Mouse (Mus musculus) G1E-ER4 (cell line): ENCODE measurements around the gene Oip5. TPM values are rescaled to one million over a fixed set of nuclear protein-coding genes. Genes with fewer than 3 reads are reported as not detected.

Experiments
- GATA1 ChIP-seq: IDR thresholded peaks from one replicate; pipeline ENCODE4 v1.8.0; 2012; ENCODE audit warnings: low read length, inconsistent platforms
- polyA plus RNA-seq: library from polyadenylated mRNA; stranded (reverse); fragments of >175 nt; gene quantifications from 2 replicates; pipeline ENCODE4 v1.2.3, GENCODE M21; 2012

The Oip5 gene
- polyA plus RNA-seq: 38.2 and 63.8 TPM in 2 replicates

DNA sequence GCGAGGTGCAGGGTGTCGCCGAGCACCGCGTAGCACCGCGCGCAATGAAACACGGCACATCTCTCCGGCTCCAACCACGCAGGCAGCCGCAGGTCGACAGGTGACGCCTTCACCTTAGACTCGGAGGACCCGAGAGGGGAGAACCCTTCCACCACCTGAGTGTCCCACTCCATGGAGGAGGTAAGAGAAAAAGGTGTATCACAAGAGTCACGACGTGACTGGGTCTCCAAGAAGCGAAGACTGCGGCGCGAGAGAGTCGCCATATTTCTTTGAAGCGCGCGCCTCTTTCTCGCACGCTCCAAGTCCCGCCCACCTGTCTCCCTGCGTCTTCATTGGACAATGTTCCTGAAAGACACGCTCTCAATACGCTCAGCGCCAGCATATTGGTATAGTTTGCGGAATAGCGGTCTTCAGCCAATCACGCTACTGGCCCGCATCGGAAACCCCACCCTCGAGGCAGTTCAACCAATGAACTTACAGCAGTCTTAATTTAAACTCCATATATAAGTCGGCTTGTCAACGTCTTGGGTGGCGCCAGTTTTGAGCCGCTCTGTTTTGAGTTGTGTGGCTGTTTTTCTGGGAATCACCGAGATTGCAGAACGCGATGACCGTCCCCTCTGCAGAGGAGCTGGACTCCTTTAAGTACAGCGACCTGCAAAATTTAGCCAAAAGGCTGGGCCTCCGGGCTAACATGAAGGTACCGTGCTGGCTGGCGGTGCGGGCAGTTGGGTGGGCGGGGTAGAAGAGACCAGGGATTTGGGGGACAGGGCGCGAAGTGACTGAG is at the start of gene Oip5, which contains the start of gene Nusap1:
Gene Oip5 (minus strand): TSS at position 271 of the 784 bp plus-strand sequence.
Gene Nusap1 (plus strand): TSS at position 100 of the 784 bp plus-strand sequence.
- TF ChIP-seq GATA1: no peak

GRCm38 (mm10) chr2:119662220-119663182 is 44.2 kb upstream of the Oip5 start, which contains the start of gene Ndufaf1:
Gene Ndufaf1 (minus strand): TSS chr2:119662827.
- no peak for TF ChIP-seq GATA1

- no peak for TF ChIP-seq GATA1
Observed at GRCm38 (mm10) chr2:119644254-119644653, 26.0 kb upstream of the Oip5 start.

- no peak for TF ChIP-seq GATA1
Observed at GRCm38 (mm10) chr2:119641214-119641912, 23.1 kb upstream of the Oip5 start.

GRCm38 (mm10) chr2:119636781-119637180 is 18.5 kb upstream of the Oip5 start:
- TF ChIP-seq GATA1: no peak

DNA sequence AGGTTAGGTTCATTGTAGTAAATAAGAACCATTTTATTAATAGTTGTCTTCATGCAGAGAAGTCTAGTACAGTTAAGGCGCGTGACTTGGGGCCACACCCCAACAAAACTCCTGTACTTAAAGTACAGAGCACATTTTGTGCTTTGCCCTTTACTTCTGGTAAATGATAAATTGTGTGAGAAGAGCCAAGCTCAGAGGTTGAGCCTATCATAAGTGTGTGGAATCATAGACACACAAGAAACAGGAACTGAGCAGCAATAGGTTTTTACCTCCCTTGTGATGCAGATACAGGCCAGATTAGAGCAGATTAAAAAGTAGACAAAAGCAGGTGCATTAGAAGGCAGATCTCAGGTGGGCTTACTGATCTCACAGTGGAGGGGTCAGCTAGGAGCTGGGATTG is 3.0 kb upstream of the Oip5 start:
- no peak for TF ChIP-seq GATA1

- no peak for TF ChIP-seq GATA1
Observed at GRCm38 (mm10) chr2:119617841-119618198, 449 bp downstream of the Oip5 start.

DNA sequence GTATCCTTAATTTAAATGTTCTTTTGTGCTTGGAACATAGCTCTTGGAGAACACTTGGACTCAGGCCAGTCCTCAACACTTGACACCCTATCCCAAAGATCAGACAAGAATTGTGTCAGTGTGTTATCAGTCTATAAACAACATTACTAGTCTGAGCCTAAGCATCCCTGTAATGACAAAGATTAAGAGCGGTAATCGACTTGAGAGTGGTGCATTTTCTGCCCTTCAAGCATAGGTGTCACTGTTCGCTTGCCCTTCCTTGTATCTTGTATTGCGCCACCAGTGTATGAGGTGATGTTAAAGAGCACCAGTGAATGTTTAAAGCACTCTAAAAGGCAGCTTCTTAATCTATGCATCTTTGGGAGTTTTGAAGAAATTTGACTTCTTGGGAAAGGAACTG is 11.2 kb downstream of the Oip5 start:
- TF ChIP-seq GATA1: no peak

DNA sequence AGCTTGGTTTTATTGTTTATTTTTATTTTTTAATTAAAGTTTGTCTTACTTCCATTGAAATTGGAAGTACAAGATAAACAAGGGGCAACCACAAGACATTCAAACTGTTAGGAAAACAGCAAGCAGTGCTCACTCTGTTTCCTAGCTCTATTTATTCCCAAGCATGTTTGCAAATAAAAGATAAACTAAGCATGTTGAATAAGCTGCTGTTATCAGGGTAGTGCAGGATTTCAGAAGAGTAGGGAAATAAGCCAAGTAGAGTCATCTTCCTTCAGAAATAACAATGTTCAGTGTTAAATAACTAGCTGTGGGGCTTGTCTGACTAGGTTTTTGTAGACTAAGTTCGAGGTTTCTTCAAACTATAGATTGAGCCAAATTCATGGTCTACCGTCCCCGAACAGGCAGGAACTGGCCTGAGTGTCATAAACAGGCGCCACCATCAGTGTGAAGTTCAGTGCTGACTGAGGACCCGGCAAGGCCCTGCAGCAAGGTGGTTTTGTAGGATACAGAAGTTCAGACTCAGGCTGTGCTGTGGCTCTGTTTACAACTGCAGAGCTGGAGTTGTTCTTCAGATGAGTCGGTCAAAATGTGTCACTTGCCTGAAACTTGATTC is 12.8 kb downstream of the Oip5 start:
- TF ChIP-seq GATA1: no peak

GRCm38 (mm10) chr2:119603909-119604308 is 14.4 kb downstream of the Oip5 start:
- peak; percentile 31 for TF ChIP-seq GATA1

DNA sequence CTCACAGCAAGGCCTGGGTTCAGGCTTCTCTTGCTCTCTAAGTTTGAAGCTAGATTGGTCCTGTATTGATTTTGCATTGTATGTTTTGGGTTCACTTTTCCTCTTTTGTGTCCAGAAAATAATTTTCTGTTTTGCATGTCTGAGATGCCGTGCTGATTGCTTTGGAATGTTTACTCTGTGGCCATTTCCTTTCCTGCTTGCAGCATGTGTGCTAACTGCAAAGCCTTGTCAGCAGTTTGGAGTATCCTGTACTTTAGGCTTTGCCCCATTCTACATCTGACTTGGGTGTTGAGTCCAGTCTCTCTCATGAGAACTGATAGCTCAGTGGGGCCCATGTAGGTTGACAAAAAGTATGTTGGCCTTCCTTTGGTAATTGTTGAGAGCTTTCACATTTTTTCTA is 15.8 kb downstream of the Oip5 start:
- TF ChIP-seq GATA1: no peak

DNA sequence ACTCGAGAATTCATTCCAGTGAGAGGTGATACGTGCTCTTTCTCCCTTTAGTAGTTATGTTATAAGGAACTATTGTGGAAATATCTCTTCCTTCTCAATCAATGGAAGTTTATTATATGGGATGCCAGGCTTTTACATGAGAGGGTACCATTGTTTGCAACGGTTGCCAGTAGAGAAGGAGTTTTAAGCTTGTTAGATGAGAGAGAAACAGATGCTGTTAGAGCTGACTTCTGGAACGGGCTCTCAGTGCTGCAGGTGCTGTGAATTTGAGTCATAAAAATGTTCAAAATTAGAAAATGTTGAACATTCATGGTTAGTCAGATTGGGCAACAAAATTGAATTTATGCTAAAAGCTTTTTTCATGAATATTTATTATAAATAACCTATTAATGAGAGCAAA is 17.2 kb downstream of the Oip5 start:
- no peak for TF ChIP-seq GATA1

GRCm38 (mm10) chr2:119596781-119597330 is 21.4 kb downstream of the Oip5 start:
- TF ChIP-seq GATA1: no peak

GRCm38 (mm10) chr2:119595308-119595707 is 23.0 kb downstream of the Oip5 start:
- no peak for TF ChIP-seq GATA1
